Mouse (Mus musculus) kidney, adult 9 months (tissue): Measurements from ENCODE around the gene P3h4.

ENCODE experiments used
- DNase-seq: peaks from one replicate; pipeline ENCODE4 v3.0.0; 2022

Gene P3h4

DNA sequence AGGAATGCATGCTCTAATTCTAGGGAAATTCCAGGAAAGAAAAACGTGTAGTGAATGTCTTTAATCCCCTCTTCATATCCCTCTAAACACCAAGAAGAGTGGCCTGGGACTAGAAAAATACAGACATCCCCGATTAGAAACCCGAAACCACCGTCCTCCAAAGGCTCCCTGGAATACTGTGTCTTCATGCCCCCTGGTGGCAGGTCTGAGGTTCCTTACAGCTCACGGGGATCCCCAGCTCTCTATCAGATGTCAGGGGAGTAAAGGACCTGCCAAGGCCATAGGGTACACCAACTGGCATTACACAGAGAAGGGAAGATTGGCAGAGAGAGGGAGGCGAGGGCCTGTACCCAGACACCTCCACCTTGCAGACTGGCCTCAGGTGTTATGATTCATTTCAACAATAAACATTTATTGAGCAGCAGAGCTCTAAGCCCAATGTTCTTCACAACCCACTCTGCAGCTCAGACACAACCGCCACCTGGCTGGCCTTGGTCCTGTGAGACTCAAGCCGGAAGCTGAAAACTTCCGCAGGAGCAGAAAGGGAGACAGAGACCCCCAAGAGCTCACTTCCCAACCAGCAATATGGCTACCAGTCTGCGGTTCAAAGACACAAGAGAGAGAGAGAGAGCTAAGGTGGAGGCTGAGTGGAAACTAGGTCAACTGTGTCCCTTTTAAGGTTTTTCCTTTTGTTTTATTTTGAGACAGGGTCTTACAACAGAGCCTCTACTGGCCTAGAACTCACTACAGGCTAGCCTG is 6.4 kb downstream of the P3h4 start:
- peak; percentile 87 for DNase-seq

- no peak for DNase-seq
These were observed 7.5 kb downstream of the P3h4 start for GRCm38 (mm10) chr11:100406995-100407705.

DNA sequence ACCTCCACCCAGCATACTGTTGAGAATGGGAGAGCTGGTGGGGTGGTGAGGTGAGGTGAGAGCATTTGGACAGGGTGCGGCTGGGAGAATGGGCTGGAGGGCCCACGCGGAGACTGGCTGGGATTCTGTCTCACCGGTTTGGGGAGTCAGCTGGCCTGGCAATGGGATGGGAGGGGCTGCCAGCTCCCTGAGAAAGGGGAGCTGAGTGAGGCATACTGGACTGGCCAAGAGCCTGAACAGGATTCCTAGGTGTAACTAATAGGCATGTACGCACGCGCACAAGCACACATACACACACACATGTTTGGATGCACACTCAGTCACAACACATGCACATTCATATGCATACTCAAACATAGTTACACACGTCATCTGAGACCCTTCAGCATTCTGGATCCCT is 8.4 kb downstream of the P3h4 start:
- no peak for DNase-seq

- DNase-seq = no peak
These were observed 10.1 kb downstream of the P3h4 start for GRCm38 (mm10) chr11:100404456-100405074.

DNA sequence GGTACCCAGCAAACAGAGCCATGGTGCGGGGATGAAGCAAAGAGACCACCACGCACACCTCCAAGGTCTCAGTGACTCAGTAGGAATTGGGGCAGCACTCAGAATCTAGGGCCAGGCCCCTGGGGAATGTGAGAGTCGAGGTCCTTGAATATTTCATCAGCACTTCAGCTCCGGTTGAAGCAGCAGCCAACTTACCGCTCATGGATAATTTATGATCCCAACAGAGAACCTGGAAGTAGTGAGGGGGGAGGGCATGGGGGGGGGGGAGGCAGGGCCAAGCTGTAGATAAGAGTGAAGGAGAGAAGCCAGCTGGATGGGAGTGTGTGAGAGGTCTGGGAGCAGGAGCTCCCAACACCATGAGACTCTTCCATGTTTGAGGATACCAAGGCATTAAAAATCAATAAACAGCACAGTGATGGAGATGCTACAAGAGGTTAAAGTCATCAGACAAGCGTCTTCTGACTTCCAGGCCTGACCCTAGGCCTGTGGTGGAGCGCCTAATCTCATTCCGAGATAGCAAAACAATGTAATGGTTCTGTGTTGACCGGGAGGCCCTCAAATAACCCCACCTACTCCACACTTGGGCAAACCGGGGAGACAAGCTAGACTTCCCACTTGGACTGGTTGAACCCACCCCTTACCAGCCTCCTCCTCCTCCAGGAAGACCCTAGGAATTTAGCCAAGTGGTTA is 11.0 kb downstream of the P3h4 start:
- DNase-seq = no peak

GRCm38 (mm10) chr11:100402682-100403081 is 12.0 kb downstream of the P3h4 start:
- no peak for DNase-seq

DNA sequence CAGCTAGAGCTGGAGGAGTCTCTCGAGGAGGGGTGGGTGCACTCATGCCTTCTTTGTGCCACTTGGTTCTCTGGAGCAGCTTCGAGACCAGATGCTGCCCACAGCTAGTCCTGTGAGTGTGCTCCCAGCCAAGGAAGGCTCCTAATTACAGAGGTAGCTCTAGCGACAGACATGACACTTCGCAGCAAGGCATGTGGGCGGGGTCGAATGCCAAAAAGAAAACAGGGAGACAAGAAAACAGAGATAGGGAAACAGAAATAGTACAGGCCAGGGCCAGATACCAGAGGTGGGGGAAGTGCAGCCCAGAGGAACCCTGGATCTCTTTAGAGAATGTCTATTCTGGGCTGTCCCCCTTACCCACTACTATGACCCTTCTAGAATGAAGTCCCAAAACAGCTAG is 12.4 kb downstream of the P3h4 start:
- no peak for DNase-seq

DNA sequence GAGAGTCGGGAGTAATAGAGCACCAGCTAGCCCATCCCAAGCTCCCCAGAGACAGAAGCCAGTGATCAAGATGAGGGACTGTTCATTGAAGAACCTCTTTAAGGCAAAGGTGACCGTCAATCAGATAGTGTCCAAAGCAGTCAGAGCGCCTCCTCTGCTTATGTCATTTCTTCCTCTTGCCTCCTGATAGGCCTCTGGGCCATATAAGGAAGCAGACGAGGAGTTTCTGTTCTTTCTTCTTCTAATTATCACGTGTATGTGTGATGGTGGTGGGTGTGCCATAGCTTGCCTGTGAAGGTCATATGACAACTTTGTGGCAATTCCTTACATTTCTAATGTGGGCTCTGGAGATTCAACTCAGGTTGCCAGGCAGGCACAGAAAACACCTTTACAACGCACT is 13.8 kb downstream of the P3h4 start:
- no peak for DNase-seq

GRCm38 (mm10) chr11:100399727-100400538 is 14.7 kb downstream of the P3h4 start:
- no peak for DNase-seq

GRCm38 (mm10) chr11:100399320-100399719 is 15.3 kb downstream of the P3h4 start:
- DNase-seq = no peak

GRCm38 (mm10) chr11:100398517-100398916 is 16.1 kb downstream of the P3h4 start:
- DNase-seq = no peak

DNA sequence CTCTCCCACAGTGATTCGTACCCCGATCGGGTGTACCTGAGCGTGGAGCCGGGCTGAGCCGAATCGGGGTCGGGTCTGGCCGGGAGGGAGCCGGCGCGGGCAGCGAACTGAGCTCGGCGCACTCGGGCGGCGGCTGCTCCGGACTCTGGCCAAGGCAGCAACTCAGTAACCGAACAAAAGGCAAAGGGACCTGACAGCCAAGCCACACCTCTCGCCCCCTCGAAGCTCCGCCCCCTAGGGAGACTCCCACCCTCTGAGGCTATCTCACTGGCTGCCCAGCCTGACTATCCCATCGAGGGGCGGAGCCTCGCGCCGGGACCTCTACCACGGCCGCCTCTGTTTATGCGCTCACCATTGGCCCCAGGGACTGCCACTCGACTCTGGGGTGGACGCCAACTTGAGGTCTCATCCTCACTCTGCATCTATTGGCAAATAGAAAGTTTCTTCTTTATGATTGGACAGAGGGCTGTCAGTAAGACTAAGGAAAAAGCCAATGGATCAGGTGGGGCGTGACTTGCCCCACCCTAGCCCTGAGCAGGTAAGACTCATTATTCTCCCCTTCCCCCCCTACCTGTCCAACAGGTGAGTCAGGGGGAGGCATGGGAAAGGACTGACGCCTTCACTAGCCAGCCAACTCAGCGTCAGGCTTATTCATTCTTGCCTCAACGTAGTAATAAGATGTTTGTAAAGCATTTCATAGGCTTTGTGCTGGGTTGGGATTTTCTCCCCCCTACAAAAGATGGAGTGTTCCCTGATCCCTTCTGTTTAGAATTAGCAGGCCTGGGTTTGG is 16.8 kb downstream of the P3h4 start, which contains the start of gene Jup:
Jup (minus strand) TSS at position 164 of the 790 bp plus-strand sequence.
- DNase-seq = peak; percentile 100

GRCm38 (mm10) chr11:100396886-100397599 is 17.6 kb downstream of the P3h4 start:
- DNase-seq = peak; percentile 78

DNA sequence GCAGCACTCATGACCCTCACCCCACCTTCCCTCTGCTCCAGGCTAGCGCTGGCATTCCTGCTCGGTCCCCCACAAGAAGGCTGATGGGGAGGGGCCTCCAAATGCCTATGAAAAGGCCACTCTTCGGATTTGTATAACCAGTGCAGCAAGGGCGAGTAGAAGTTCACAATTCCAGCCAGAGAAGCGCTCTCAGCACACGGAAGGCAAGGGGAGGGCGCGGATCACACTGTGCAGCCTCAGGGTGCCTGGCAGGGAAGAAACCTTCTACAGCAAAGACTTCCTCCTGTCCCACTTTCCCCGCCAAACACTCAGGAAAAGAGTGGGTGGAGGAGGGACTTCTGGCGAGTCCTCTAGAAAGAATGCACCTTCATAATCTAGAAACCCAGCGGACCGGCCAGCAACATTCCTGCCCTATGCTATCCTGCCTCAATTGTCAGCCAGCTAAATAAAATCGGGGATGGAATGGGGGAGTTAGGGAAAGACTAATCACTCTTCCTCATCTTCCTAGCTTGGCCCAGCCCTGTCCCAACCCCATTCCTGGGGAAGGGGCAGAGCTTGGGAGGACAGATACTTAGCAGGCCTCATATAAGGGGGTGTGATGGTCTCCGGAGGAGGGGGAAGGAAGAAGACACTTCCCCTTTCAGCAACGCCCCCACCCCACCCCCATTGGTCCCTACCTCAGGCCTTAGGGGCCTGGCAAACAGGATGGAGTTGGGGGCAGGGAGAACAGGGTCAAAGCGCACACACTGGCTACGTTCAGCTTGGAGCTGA is 18.6 kb downstream of the P3h4 start:
- peak; percentile 69 for DNase-seq

GRCm38 (mm10) chr11:100395200-100395599 is 19.4 kb downstream of the P3h4 start:
- peak; percentile 95 for DNase-seq

GRCm38 (mm10) chr11:100394353-100395074 is 20.1 kb downstream of the P3h4 start:
- peak; percentile 80 for DNase-seq

DNA sequence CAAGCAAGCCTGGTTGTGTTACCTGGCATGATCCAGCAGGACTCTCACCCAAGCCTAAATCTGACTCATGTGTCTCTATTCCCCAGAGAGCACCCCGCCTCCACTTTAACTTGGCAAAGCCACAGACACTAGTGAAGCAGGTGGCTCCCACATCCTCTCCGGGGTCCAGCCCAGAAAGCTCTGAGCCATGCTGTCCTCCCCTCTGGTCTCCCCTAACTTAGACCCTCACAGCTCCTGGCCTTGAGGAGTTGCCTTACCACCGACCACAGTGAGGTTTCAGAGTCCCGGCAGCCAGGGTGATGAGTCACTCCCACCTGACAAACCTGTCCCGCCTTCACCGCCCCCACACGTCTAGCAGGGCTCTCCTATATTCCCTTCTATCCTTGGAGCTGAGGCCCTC is 20.9 kb downstream of the P3h4 start:
- no peak for DNase-seq

- no peak for DNase-seq
These were observed 21.7 kb downstream of the P3h4 start for GRCm38 (mm10) chr11:100392958-100393357.

- DNase-seq = no peak
These were observed 22.7 kb downstream of the P3h4 start for GRCm38 (mm10) chr11:100391884-100392345.
